Mouse (Mus musculus): ENCODE measurements around the gene Fbxo36. TPM values are rescaled to one million over a fixed set of nuclear protein-coding genes. Genes with fewer than 3 reads are reported as not detected.

The Fbxo36 gene
- polyA plus RNA-seq, 1 experiment = 2.4 TPM

DNA sequence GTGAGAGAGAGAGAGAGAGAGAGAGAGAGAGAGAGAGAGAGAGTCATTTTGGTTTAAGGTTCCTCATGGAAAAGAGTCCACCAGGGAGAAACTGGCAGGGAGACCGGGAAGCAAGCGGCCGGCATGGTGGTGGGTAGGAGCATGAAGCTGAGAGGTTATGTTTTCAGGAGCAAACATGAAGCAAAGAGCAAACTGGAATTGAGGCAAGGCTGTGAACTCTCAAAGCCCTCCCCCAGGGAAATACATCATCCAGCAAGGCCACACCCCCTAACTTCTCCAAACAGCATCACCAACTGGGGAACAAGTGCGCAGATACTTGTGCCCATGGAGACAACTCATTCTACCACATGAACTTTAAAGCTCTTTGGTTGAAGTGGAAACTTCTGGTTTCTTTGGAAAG is 103.9 kb downstream of the Fbxo36 start:
- Histone ChIP-seq H3K27ac (ENCODE audit: control insufficient read depth, insufficient read depth, low read length) (no peak overlapping the region), H3K4me1 (replicated peaks; ENCODE audit: control insufficient read depth, insufficient read depth, low read length) (no peaks in the 10 kb centered on the region), H3K4me3 (ENCODE audit: control insufficient read depth, insufficient read depth, low read length) (no peak overlapping the region), H3K36me3 (ENCODE audit: control insufficient read depth, insufficient read depth, low read length) (no peaks in the 10 kb centered on the region), H3K27me3 (ENCODE audit: control insufficient read depth, insufficient read depth, low read length) (no peaks in the 10 kb centered on the region)
- WGBS = over 99% methylated on average over 4 of the region's 4 CpGs
- DNase-seq = no peak
- TF ChIP-seq CTCF (IDR thresholded peaks at IDR 0.05; ENCODE audit: borderline replicate concordance, control insufficient read depth, extremely low read depth, insufficient read depth, low read length, poor library complexity) (no peak), POLR2A (IDR thresholded peaks at IDR 0.05; ENCODE audit: control insufficient read depth, extremely low read depth, insufficient read depth, low read length, poor library complexity) (no peak)

- no peak overlapping the region for H3K27ac ChIP-seq (ENCODE audit: control insufficient read depth, insufficient read depth, low read length)
- H3K27me3 ChIP-seq (ENCODE audit: control insufficient read depth, insufficient read depth, low read length) = no peaks in the 10 kb centered on the region
- H3K36me3 ChIP-seq (ENCODE audit: control insufficient read depth, insufficient read depth, low read length) = no peaks in the 10 kb centered on the region
- H3K4me1 ChIP-seq (replicated peaks; ENCODE audit: control insufficient read depth, insufficient read depth, low read length) = no peaks in the 10 kb centered on the region
- TF ChIP-seq CTCF (IDR thresholded peaks at IDR 0.05; ENCODE audit: borderline replicate concordance, control insufficient read depth, extremely low read depth, insufficient read depth, low read length, poor library complexity) = no peak
- TF ChIP-seq POLR2A (IDR thresholded peaks at IDR 0.05; ENCODE audit: control insufficient read depth, extremely low read depth, insufficient read depth, low read length, poor library complexity) = no peak
- DNase-seq = no peak
- 85% methylated on average over 3 of the region's 3 CpGs for whole genome bisulfite sequencing
- no peak overlapping the region for H3K4me3 ChIP-seq (ENCODE audit: control insufficient read depth, insufficient read depth, low read length)
Observed at GRCm38 (mm10) chr1:84945950-84946349, 106.3 kb downstream of the Fbxo36 start.

DNA sequence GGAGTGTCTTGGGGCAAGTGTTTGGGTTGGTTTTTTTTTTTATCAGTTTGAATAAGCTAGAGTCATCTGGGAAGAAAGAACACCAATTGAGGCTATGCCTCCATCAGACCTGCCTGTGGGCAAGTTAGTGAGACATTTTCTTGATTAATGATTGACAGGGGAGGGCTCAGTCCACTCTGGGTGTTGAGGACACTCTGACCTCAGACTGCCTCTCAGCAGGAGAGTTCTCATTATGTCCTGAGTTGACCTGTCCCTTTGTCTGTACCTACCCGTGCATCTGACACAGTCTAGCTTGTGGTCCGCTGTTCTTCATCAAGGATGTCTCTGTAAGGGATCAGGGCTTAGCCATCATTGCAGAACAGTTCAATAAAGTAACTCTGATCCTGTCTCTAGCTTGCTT is 107.7 kb downstream of the Fbxo36 start:
- WGBS = 89% methylated on average over 2 of the region's 2 CpGs
- TF ChIP-seq POLR2A (IDR thresholded peaks at IDR 0.05; ENCODE audit: control insufficient read depth, extremely low read depth, insufficient read depth, low read length, poor library complexity) (no peak), CTCF (IDR thresholded peaks at IDR 0.05; ENCODE audit: borderline replicate concordance, control insufficient read depth, extremely low read depth, insufficient read depth, low read length, poor library complexity) (no peak)
- Histone ChIP-seq H3K27me3 (ENCODE audit: control insufficient read depth, insufficient read depth, low read length) (no peaks in the 10 kb centered on the region), H3K36me3 (ENCODE audit: control insufficient read depth, insufficient read depth, low read length) (no peaks in the 10 kb centered on the region), H3K4me1 (replicated peaks; ENCODE audit: control insufficient read depth, insufficient read depth, low read length) (no peaks in the 10 kb centered on the region), H3K27ac (ENCODE audit: control insufficient read depth, insufficient read depth, low read length) (no peak overlapping the region), H3K4me3 (ENCODE audit: control insufficient read depth, insufficient read depth, low read length) (no peak overlapping the region)
- DNase-seq = no peak

Other genes starting within 250 kb of the Fbxo36 start
- 0.13 and 0.22 TPM in 2 replicates for gene Dner, start 143.6 kb upstream of the Fbxo36 start, polyA plus RNA-seq (2012; rRNA removed)
- 48.1 and 51.3 TPM in 2 replicates for gene Trip12, start 675 bp downstream of the Fbxo36 start, polyA plus RNA-seq (2012; rRNA removed)
- 0.07 TPM in 1 of 2 replicates, not detected in the other for gene Slc16a14, start 95.3 kb downstream of the Fbxo36 start, polyA plus RNA-seq (2012; rRNA removed)